Mouse (Mus musculus): Measurements from ENCODE around the gene Kif1a. TPM values are rescaled to one million over a fixed set of nuclear protein-coding genes. Genes with fewer than 3 reads are reported as not detected.

The Kif1a gene
- polyA plus RNA-seq, 1 experiment from 2014 or later: 8.3 TPM

- no peak overlapping the region for H3K4me3 ChIP-seq (ENCODE audit: low read depth, low read length)
- H3K4me2 ChIP-seq (replicated peaks; ENCODE audit: low read depth): no peak overlapping the region
- no peaks in the 10 kb centered on the region for H3K27me3 ChIP-seq (replicated peaks; ENCODE audit: control insufficient read depth, insufficient read depth, low read length)
- H3K9me3 ChIP-seq (ENCODE audit: control insufficient read depth): no peaks in the 10 kb centered on the region
- 50% methylated on average over 8 of the region's 8 CpGs for WGBS
- ATAC-seq: no peak
- TF ChIP-seq CTCF (IDR thresholded peaks at IDR 0.05; ENCODE audit: low read depth): no peak
- H3K4me1 ChIP-seq (replicated peaks; ENCODE audit: control insufficient read depth, insufficient read depth, low read length): no peaks in the 10 kb centered on the region
- H3K27ac ChIP-seq (ENCODE audit: low read depth, low read length): no peak overlapping the region
- no peaks in the 10 kb centered on the region for H3K36me3 ChIP-seq (ENCODE audit: control insufficient read depth, insufficient read depth)
- H3K9ac ChIP-seq (ENCODE audit: low read depth, low read length): no peak overlapping the region
Measured at GRCm38 (mm10) chr1:93124066-93124465, 22.3 kb upstream of the Kif1a start.

- 67% methylated on average over 11 of the region's 11 CpGs for WGBS
- no peak for ATAC-seq
- Histone ChIP-seq H3K9me3 (ENCODE audit: control insufficient read depth) (no peaks in the 10 kb centered on the region), H3K27ac (ENCODE audit: low read depth, low read length) (no peak overlapping the region), H3K9ac (ENCODE audit: low read depth, low read length) (no peak overlapping the region), H3K27me3 (replicated peaks; ENCODE audit: control insufficient read depth, insufficient read depth, low read length) (no peaks in the 10 kb centered on the region), H3K4me2 (replicated peaks; ENCODE audit: low read depth) (no peak overlapping the region), H3K4me1 (replicated peaks; ENCODE audit: control insufficient read depth, insufficient read depth, low read length) (no peaks in the 10 kb centered on the region), H3K4me3 (ENCODE audit: low read depth, low read length) (no peak overlapping the region), H3K36me3 (ENCODE audit: control insufficient read depth, insufficient read depth) (no peaks in the 10 kb centered on the region)
- TF ChIP-seq CTCF (IDR thresholded peaks at IDR 0.05; ENCODE audit: low read depth): no peak
Measured at GRCm38 (mm10) chr1:93123179-93123854, 21.6 kb upstream of the Kif1a start.

- H3K4me3 ChIP-seq (ENCODE audit: low read depth, low read length): no peak overlapping the region
- 46% methylated on average over 4 of the region's 4 CpGs for WGBS
- no peak overlapping the region for H3K27ac ChIP-seq (ENCODE audit: low read depth, low read length)
- peaks cover 3% of the 10 kb centered on the region; the same call in 1 of the 2 replicates for H3K4me1 ChIP-seq (replicated peaks; ENCODE audit: control insufficient read depth, insufficient read depth, low read length)
- H3K4me2 ChIP-seq (replicated peaks; ENCODE audit: low read depth): no peak overlapping the region
- no peak for ATAC-seq
- no peaks in the 10 kb centered on the region for H3K27me3 ChIP-seq (replicated peaks; ENCODE audit: control insufficient read depth, insufficient read depth, low read length)
- no peak overlapping the region for H3K9ac ChIP-seq (ENCODE audit: low read depth, low read length)
- H3K9me3 ChIP-seq (ENCODE audit: control insufficient read depth): no peaks in the 10 kb centered on the region
- no peak for TF ChIP-seq CTCF (IDR thresholded peaks at IDR 0.05; ENCODE audit: low read depth)
- no peaks in the 10 kb centered on the region for H3K36me3 ChIP-seq (ENCODE audit: control insufficient read depth, insufficient read depth)
Measured at GRCm38 (mm10) chr1:93118816-93119215, 17.1 kb upstream of the Kif1a start.

- peaks cover 3% of the 10 kb centered on the region; the same call in 1 of the 2 replicates for H3K4me1 ChIP-seq (replicated peaks; ENCODE audit: control insufficient read depth, insufficient read depth, low read length)
- TF ChIP-seq CTCF (IDR thresholded peaks at IDR 0.05; ENCODE audit: low read depth): no peak
- H3K9me3 ChIP-seq (ENCODE audit: control insufficient read depth): no peaks in the 10 kb centered on the region
- no peak overlapping the region for H3K9ac ChIP-seq (ENCODE audit: low read depth, low read length)
- WGBS: 38% methylated on average over 13 of the region's 13 CpGs
- ATAC-seq: no peak
- no peaks in the 10 kb centered on the region; the same call in 1 of the 2 replicates for H3K27me3 ChIP-seq (replicated peaks; ENCODE audit: control insufficient read depth, insufficient read depth, low read length)
- H3K4me3 ChIP-seq (ENCODE audit: low read depth, low read length): peak overlapping the region; percentile 13
- no peak overlapping the region for H3K27ac ChIP-seq (ENCODE audit: low read depth, low read length)
- H3K4me2 ChIP-seq (replicated peaks; ENCODE audit: low read depth): peak overlapping the region; percentile 59
- H3K36me3 ChIP-seq (ENCODE audit: control insufficient read depth, insufficient read depth): no peaks in the 10 kb centered on the region
Measured at GRCm38 (mm10) chr1:93115471-93115870, 13.7 kb upstream of the Kif1a start.

- no peak for TF ChIP-seq CTCF (IDR thresholded peaks at IDR 0.05; ENCODE audit: low read depth)
- WGBS: 23% methylated on average over 21 of the region's 21 CpGs
- Histone ChIP-seq H3K9me3 (ENCODE audit: control insufficient read depth) (no peaks in the 10 kb centered on the region), H3K4me2 (replicated peaks; ENCODE audit: low read depth) (peak overlapping the region; percentile 59), H3K4me3 (ENCODE audit: low read depth, low read length) (peak overlapping the region; percentile 13), H3K9ac (ENCODE audit: low read depth, low read length) (no peak overlapping the region), H3K4me1 (replicated peaks; ENCODE audit: control insufficient read depth, insufficient read depth, low read length) (peaks cover 3% of the 10 kb centered on the region; the same call in 1 of the 2 replicates), H3K27ac (ENCODE audit: low read depth, low read length) (no peak overlapping the region), H3K27me3 (replicated peaks; ENCODE audit: control insufficient read depth, insufficient read depth, low read length) (no peaks in the 10 kb centered on the region; the same call in 1 of the 2 replicates), H3K36me3 (ENCODE audit: control insufficient read depth, insufficient read depth) (no peaks in the 10 kb centered on the region)
- peak; percentile 69 for ATAC-seq
Measured at GRCm38 (mm10) chr1:93114713-93115463, 13.1 kb upstream of the Kif1a start.

GRCm38 (mm10) chr1:93102700-93103099 is 949 bp upstream of the Kif1a start:
- Histone ChIP-seq H3K4me1 (replicated peaks; ENCODE audit: control insufficient read depth, insufficient read depth, low read length) (0 out of 2 replicates have a peak, but pooled peaks cover 7% of the 10 kb centered on the region), H3K4me2 (replicated peaks; ENCODE audit: low read depth) (no peak overlapping the region), H3K9me3 (ENCODE audit: control insufficient read depth) (no peaks in the 10 kb centered on the region), H3K9ac (ENCODE audit: low read depth, low read length) (no peak overlapping the region), H3K27me3 (replicated peaks; ENCODE audit: control insufficient read depth, insufficient read depth, low read length) (peaks cover 38% of the 10 kb centered on the region), H3K36me3 (ENCODE audit: control insufficient read depth, insufficient read depth) (no peaks in the 10 kb centered on the region), H3K4me3 (ENCODE audit: low read depth, low read length) (no peak overlapping the region), H3K27ac (ENCODE audit: low read depth, low read length) (no peak overlapping the region)
- no peak for ATAC-seq
- no peak for TF ChIP-seq CTCF (IDR thresholded peaks at IDR 0.05; ENCODE audit: low read depth)
- 72% methylated on average over 7 of the region's 7 CpGs for WGBS

Data from intestine, postnatal 0 days (tissue).